Mouse (Mus musculus) neural tube, embryonic 11.5 days (tissue): ENCODE measurements at regions not wholly inside any gene's neighbourhood (a gene's known extent, or its start where the extent isn't known, plus 50 kb on each side); places are given as distances from the start of the nearest gene placed in this dataset.

Experiments
- ATAC-seq: fragments of 200-750 bp; cut with Nextera tagmentation; 2 replicates; pipeline ENCODE4 v1.8.0; 2017; ENCODE audit warnings: moderate number of reproducible peaks, mild to moderate bottlenecking, moderate TSS enrichment, moderate library complexity; ENCODE audit not compliant: insufficient read depth, low FRiP score, low TSS enrichment
- DNase-seq: peaks from one replicate; pipeline ENCODE4 v3.0.0-alpha.2; 2015; ENCODE audit warnings: low spot score
- H3K27ac ChIP-seq: fragments of 300-500 bp; sonication (generic); 2 replicates; pipeline ENCODE4 v1.5.1; 2014; ENCODE audit warnings: low read depth, mild to moderate bottlenecking, low read length
- H3K27me3 ChIP-seq: fragments of 300-500 bp; sonication (generic); 2 replicates; pipeline ENCODE4 v1.6.1; 2014; ENCODE audit warnings: mild to moderate bottlenecking, low read length, mixed read lengths; ENCODE audit not compliant: control insufficient read depth, insufficient read depth
- H3K36me3 ChIP-seq: fragments of 300-500 bp; sonication (generic); 2 replicates; pipeline ENCODE4 v1.6.1; 2014; ENCODE audit warnings: mild to moderate bottlenecking, low read length, moderate library complexity, mixed read lengths; ENCODE audit not compliant: control insufficient read depth, insufficient read depth
- H3K4me1 ChIP-seq: fragments of 300-500 bp; sonication (generic); 2 replicates; pipeline ENCODE4 v1.6.1; 2014; ENCODE audit warnings: low read length, mixed read lengths; ENCODE audit not compliant: control insufficient read depth, insufficient read depth
- H3K4me2 ChIP-seq: fragments of 300-500 bp; sonication (generic); 2 replicates; pipeline ENCODE4 v1.6.1; 2014; ENCODE audit warnings: low read depth, mild to moderate bottlenecking, moderate library complexity
- H3K4me3 ChIP-seq: fragments of 300-500 bp; sonication (generic); 2 replicates; pipeline ENCODE4 v1.5.1; 2014; ENCODE audit warnings: low read depth, low read length
- H3K9ac ChIP-seq: fragments of 300-500 bp; sonication (generic); 2 replicates; pipeline ENCODE4 v1.6.1; 2014; ENCODE audit warnings: mild to moderate bottlenecking, low read length
- H3K9me3 ChIP-seq: fragments of 300-500 bp; sonication (generic); 2 replicates; pipeline ENCODE4 v1.6.1; 2016; ENCODE audit warnings: low read length; ENCODE audit not compliant: control insufficient read depth
- WGBS: fragments of 180-500 bp; shearing (Covaris S2); extraction: QIAGEN DNeasy Blood & Tissue Kit; methylation state at CpG from one replicate; pipeline ENCODE4 v1.1.7; 2014; 5-methylcytosine and 5-hydroxymethylcytosine counted together

DNA sequence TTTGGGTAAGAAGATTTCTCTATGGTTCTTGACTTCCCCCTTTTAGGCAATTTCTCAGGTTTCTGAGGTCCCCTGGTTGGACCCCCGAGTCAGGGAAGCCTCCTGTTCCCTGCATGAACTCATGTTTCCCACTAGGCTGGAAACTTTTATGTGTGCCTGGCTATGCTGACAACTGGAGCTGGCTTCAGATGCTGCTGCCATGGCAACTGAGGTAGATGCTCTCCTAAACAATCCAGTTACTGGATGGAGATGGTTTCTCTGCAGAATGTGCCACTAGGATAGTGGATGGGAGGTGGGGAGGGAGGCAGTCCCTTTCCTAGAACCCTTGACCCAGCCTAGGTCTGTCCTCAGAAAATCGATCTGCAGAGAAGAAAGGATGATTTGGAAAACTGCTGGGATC is 79.4 kb upstream of the Ccnd1 start:
- WGBS, result 72% methylated on average over 2 of the region's 2 CpGs

DNA sequence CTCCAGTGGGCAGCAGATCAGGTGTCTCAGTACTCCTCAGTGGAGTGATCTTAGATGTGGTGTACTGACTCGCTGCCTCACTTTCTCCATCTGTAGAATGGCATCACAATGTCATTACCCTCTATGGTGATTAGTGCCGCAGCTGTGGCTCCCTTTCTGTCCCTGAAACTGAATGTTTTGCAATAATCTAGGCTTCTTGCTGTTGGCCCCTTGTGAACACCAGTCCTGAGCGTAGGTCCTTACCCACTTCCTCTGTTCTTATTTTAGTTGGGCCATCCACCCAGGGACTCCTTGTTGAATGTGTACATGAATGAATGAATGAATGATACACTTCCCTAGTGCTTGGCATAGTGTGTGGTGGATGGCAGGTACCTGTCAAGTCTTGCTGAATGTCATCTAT is 78.4 kb upstream of the Ccnd1 start:
- Histone ChIP-seq H3K4me1 (peaks cover 13% of the 10 kb centered on the region), H3K27me3 (no peaks in the 10 kb centered on the region), H3K9ac (no peak overlapping the region), H3K9me3 (no peaks in the 10 kb centered on the region), H3K27ac (no peak overlapping the region), H3K4me2 (no peak overlapping the region), H3K4me3 (no peak overlapping the region), H3K36me3 (no peaks in the 10 kb centered on the region)
- WGBS, result 95% methylated on average over 3 of the region's 3 CpGs
- DNase-seq (no peak), ATAC-seq (no peak)

More for the DNA sequence above, 79.4 kb upstream of the Ccnd1 start:
- H3K27me3 ChIP-seq, result no peaks in the 10 kb centered on the region
- H3K4me1 ChIP-seq, result peaks cover 13% of the 10 kb centered on the region
- H3K4me3 ChIP-seq, result no peak overlapping the region
- H3K36me3 ChIP-seq, result no peaks in the 10 kb centered on the region
- no peak overlapping the region for H3K27ac ChIP-seq
- no peak overlapping the region for H3K4me2 ChIP-seq
- DNase-seq (no peak), ATAC-seq (no peak)
- H3K9ac ChIP-seq, result no peak overlapping the region
- no peaks in the 10 kb centered on the region for H3K9me3 ChIP-seq

DNA sequence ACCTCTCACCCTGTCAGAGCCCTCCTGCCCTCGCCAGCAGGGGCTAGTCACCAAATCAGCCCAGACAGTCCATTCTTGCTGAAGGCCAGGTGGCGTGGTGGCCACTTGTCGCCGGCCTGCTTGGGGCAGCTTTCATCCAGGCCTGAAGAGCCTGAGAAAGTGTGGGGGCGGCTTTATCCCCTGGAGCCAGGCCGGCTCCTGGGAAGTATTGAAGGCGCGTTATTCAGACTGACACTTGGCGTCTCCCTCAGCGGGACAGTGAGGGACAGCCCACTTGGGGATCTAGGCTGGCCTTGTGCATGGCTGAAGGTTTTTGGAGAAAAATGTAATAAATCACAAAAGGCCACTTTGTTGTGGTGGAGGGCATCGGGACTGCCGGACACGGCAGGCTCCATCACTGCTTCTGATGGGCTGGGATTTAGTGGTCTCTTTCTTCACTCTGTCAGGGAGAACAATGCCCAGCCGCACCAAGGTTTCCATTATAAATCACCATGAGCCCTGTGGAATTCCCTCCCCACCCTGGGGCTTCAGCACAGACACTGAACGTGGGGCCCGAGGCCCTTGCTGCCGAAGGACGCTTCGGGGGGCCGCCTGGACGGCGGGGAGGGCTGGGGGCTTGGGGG is 75.8 kb upstream of the Ccnd1 start:
- peak; percentile 85 for ATAC-seq
- Histone ChIP-seq H3K9me3 (no peaks in the 10 kb centered on the region), H3K9ac (no peak overlapping the region), H3K4me2 (0 out of 2 replicates have a peak overlapping the region, but pooled peaks have one; percentile 10), H3K4me1 (peaks cover 13% of the 10 kb centered on the region), H3K27me3 (no peaks in the 10 kb centered on the region), H3K36me3 (no peaks in the 10 kb centered on the region), H3K4me3 (no peak overlapping the region), H3K27ac (peak overlapping the region; percentile 15)
- WGBS, result 12% methylated on average over 22 of the region's 22 CpGs
- peak; percentile 55 for DNase-seq

DNA sequence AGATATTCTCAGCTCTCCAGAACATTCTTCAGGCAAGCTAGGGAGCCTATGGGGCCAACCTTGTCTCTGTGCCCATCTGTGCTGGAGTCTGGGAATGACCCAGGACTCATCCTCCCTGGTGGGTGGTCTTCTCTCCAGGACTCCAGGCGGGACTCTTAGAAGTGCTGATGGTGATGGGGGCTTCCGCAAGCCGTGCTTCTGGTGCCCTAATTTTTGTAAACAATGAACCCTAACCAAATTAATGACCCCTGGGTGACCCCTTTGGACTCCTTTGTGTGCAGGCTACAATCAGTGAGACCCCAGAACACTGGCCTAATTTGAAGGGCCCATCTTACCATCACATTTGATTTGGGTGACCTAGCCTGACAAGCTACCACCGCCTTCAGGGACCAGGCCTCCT is 71.0 kb upstream of the Ccnd1 start:
- Histone ChIP-seq H3K4me2 (no peak overlapping the region), H3K4me1 (peaks cover 8% of the 10 kb centered on the region), H3K9ac (no peak overlapping the region), H3K4me3 (no peak overlapping the region), H3K36me3 (no peaks in the 10 kb centered on the region), H3K9me3 (no peaks in the 10 kb centered on the region), H3K27me3 (no peaks in the 10 kb centered on the region), H3K27ac (no peak overlapping the region)
- ATAC-seq, result no peak
- DNase-seq, result no peak
- WGBS, result 42% methylated on average over 4 of the region's 4 CpGs

DNA sequence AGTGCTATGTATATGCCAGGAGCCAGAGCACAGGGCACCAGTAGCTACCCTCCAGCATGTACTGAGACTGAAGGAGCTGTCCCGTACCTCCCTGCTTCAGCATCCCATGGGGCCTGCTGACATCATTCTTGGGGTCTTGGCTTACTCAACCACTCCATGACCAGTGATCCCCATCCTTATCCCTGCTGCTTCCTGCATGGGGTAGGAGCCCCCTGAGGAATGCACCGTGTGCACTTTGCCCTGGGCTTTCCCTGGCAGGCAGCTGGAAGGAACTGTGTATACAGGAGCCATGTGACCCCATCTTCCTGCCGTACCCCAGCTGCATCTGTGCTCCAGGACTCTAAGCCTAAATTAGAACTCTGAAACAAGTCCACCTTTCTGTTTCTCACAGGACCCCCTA is 70.3 kb upstream of the Ccnd1 start:
- Histone ChIP-seq H3K9me3 (no peaks in the 10 kb centered on the region), H3K9ac (no peak overlapping the region), H3K4me1 (0 out of 2 replicates have a peak, but pooled peaks cover under 1% of the 10 kb centered on the region), H3K27ac (no peak overlapping the region), H3K36me3 (no peaks in the 10 kb centered on the region), H3K27me3 (no peaks in the 10 kb centered on the region), H3K4me3 (no peak overlapping the region), H3K4me2 (no peak overlapping the region)
- ATAC-seq (no peak), DNase-seq (no peak)
- 62% methylated on average over 3 of the region's 3 CpGs for WGBS

DNA sequence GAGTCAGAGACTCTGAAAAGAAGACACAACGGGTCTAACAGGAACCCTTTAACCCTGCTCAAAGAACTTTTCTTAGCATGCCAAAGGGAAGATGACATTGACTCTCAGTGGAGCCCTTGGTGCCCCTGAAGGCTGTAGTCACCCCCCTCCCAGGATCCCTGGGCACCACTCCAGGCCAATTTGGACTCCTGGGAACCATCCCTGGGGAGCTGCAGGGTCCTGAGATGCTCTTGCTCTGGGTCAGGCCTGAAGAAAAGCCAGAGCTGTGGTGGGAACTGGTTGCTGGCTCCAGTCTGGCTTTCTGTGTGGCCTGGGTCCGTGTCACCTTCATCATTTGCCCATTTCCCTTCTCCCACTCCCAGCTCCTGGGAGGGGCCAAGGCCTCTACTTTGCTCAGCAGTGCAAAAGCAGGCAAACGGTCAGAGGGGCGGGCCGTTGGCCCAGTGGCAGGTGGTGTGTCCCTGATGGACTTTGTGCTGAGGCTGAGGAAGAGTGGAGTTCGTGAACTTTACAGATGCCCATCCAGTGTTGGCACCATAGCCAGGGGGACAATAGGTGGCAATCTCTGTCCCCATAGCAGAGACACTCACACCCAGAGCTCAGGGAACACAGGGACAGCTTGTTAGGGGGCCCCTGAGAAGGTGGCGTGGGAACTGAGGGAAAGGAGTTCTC is 69.1 kb upstream of the Ccnd1 start:
- Histone ChIP-seq H3K9ac (no peak overlapping the region), H3K27me3 (no peaks in the 10 kb centered on the region), H3K36me3 (no peaks in the 10 kb centered on the region), H3K4me2 (no peak overlapping the region), H3K4me3 (no peak overlapping the region), H3K9me3 (no peaks in the 10 kb centered on the region), H3K27ac (no peak overlapping the region), H3K4me1 (no peaks in the 10 kb centered on the region)
- no peak for ATAC-seq
- DNase-seq, result no peak
- WGBS, result 62% methylated on average over 7 of the region's 7 CpGs

DNA sequence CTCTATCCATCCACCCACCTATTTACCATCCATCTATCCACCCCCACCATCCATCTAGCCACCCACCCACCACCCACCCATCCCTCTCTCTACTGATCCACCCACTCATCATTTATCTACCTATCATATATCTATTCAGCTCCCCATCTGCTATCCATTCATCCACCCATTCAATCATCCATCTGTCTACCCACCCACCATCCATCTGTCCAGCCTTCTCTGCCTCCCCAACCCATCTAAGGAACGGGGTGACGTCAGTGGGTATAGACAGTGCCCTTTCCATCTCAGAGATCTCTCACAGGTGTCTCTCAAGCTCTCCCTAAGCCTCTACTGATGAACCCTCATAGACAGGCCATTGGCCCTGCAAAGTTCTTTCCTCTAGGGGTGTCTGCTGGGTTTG is 67.5 kb upstream of the Ccnd1 start:
- H3K27me3 ChIP-seq, result no peaks in the 10 kb centered on the region
- H3K4me2 ChIP-seq, result no peak overlapping the region
- no peak for ATAC-seq
- H3K36me3 ChIP-seq, result no peaks in the 10 kb centered on the region
- no peaks in the 10 kb centered on the region for H3K9me3 ChIP-seq
- no peak overlapping the region for H3K27ac ChIP-seq
- DNase-seq, result no peak
- WGBS, result 81% methylated on average over 2 of the region's 2 CpGs
- H3K4me1 ChIP-seq, result no peaks in the 10 kb centered on the region
- no peak overlapping the region for H3K9ac ChIP-seq
- no peak overlapping the region for H3K4me3 ChIP-seq

DNA sequence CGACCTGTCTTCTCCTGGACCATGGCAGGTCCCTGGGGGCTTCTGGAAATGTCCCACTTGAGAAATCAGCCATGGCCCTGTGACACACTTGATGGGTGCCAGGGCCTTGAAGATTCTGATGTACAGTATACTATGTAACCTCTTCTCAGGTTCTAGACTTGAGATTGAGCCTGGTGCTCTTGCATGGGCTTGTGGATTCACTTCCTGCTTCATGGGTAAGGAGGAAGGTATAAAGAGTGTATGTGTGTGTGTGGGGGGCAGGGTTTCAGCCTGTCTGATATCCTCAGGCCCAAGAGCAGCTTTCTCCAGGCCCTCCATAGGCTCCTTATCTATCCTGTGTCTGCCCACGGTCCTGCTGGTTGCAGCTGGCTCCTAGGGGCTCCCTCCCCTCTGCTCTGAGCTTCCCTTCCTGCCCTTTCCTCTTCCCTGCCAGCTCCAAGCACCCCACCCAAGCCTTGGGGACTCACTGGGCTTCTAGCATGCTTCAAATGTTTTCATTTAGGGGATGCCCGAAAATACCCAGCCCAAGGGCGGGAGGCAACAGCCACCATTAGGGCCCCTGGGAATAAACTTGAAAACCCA is 61.9 kb upstream of the Ccnd1 start:
- no peaks in the 10 kb centered on the region for H3K27me3 ChIP-seq
- H3K27ac ChIP-seq, result no peak overlapping the region
- no peaks in the 10 kb centered on the region for H3K36me3 ChIP-seq
- ATAC-seq (no peak), DNase-seq (no peak)
- H3K9ac ChIP-seq, result no peak overlapping the region
- H3K9me3 ChIP-seq, result no peaks in the 10 kb centered on the region
- H3K4me3 ChIP-seq, result no peak overlapping the region
- no peak overlapping the region for H3K4me2 ChIP-seq
- no peaks in the 10 kb centered on the region for H3K4me1 ChIP-seq
- WGBS, result 68% methylated on average over 4 of the region's 4 CpGs

DNA sequence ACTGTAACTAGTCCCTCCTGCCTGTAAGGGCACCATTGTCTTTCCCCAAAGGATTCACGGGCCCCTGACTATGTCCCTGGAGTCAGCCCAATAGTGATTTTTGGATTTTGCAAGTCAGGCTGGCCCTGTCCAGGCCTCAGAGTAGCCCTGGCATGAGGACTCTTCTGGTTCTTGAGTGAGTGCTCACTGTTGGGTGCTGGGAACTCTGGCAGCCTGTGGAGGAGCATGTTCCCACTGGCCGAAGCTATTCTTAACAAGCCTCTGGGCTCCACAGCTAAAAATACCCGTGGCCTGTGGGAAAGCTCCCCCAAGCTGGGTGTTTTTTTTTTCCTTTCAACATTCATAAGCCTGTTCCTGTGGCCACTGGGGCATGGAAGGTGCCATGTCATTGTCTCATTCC is 60.0 kb upstream of the Ccnd1 start:
- no peak overlapping the region for H3K4me3 ChIP-seq
- no peaks in the 10 kb centered on the region for H3K27me3 ChIP-seq
- ATAC-seq (no peak), DNase-seq (no peak)
- no peak overlapping the region for H3K27ac ChIP-seq
- no peaks in the 10 kb centered on the region for H3K9me3 ChIP-seq
- H3K36me3 ChIP-seq, result no peaks in the 10 kb centered on the region
- 79% methylated on average over 3 of the region's 3 CpGs for WGBS
- H3K9ac ChIP-seq, result no peak overlapping the region
- no peaks in the 10 kb centered on the region for H3K4me1 ChIP-seq
- H3K4me2 ChIP-seq, result no peak overlapping the region
